Mouse (Mus musculus) intestine, embryonic 15.5 days (tissue): Measurements from ENCODE around the gene Trim8. TPM values are rescaled to one million over a fixed set of nuclear protein-coding genes. Genes with fewer than 3 reads are reported as not detected.

Source experiments
- ATAC-seq: fragments of 200-750 bp; cut with Nextera tagmentation; 2 replicates; pipeline ENCODE4 v1.8.0; 2017; ENCODE audit warnings: moderate TSS enrichment, moderate library complexity
- H3K27ac ChIP-seq: fragments of 300-500 bp; sonication (generic); 2 replicates; pipeline ENCODE4 v1.5.1; 2015; ENCODE audit warnings: mild to moderate bottlenecking, inconsistent platforms
- H3K27me3 ChIP-seq: fragments of 300-500 bp; sonication (generic); replicated peaks from 2 replicates; pipeline ENCODE4 v1.6.1; 2015; ENCODE audit warnings: inconsistent platforms
- H3K36me3 ChIP-seq: fragments of 300-500 bp; sonication (generic); 2 replicates; pipeline ENCODE4 v1.6.1; 2015; ENCODE audit warnings: inconsistent platforms
- H3K4me1 ChIP-seq: fragments of 300-500 bp; sonication (generic); replicated peaks from 2 replicates; pipeline ENCODE4 v1.6.1; 2015; ENCODE audit warnings: inconsistent platforms
- H3K4me2 ChIP-seq: fragments of 300-500 bp; sonication (generic); replicated peaks from 2 replicates; pipeline ENCODE4 v1.6.1; 2015; ENCODE audit warnings: mild to moderate bottlenecking, inconsistent platforms
- H3K4me3 ChIP-seq: fragments of 300-500 bp; sonication (generic); replicated peaks from 2 replicates; pipeline ENCODE4 v1.5.1; 2015; ENCODE audit warnings: inconsistent platforms
- H3K9ac ChIP-seq: fragments of 300-500 bp; sonication (generic); 2 replicates; pipeline ENCODE4 v1.6.1; 2015; ENCODE audit warnings: inconsistent platforms
- H3K9me3 ChIP-seq: fragments of 300-500 bp; sonication (generic); 2 replicates; pipeline ENCODE4 v1.6.1; 2016; ENCODE audit warnings: inconsistent platforms
- WGBS: fragments of 180-500 bp; shearing (Covaris S2); methylation state at CpG from one replicate; pipeline ENCODE4 v1.1.7; 2015; 5-methylcytosine and 5-hydroxymethylcytosine counted together
- polyA plus RNA-seq: library from polyadenylated mRNA; unstranded; fragments of >200 nt; fragmentation: Nextera tagmentation; extraction: Ambion mirVana; gene quantifications from 2 replicates; pipeline ENCODE4 v1.2.1, GENCODE M21; 2015

The Trim8 gene
- polyA plus RNA-seq, 1 experiment from 2014 or later = 16.4 TPM

DNA sequence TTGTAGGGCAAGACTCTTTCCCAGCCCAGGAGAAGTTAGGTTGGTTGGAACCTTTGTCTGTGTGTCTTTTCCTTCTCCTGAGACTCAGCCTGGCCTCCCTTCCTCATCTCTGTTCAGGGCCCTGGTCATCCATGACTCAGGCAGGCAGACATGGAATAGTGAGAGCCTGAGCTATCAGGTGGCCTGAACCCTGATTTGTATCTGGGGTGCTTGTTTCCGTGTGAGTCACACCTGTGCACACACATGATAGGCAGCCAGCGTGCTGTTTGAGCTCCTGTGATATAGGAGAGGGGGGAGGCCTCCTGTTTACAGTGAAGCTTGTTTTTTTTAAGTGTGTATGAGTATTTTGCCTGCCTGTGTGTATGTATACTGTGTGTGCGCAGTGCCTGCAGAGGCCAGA lies 7.7 kb downstream of the Trim8 start:
- WGBS = 65% methylated on average over 3 of the region's 3 CpGs
- Histone ChIP-seq H3K4me2 (0 out of 2 replicates have a peak overlapping the region, but pooled peaks have one; percentile 4), H3K27ac (peak overlapping the region; percentile 42), H3K9ac (no peak overlapping the region), H3K36me3 (peaks cover 17% of the 10 kb centered on the region), H3K4me3 (no peak overlapping the region), H3K27me3 (no peaks in the 10 kb centered on the region), H3K9me3 (no peaks in the 10 kb centered on the region), H3K4me1 (peaks cover 61% of the 10 kb centered on the region)
- ATAC-seq = peak; percentile 43

DNA sequence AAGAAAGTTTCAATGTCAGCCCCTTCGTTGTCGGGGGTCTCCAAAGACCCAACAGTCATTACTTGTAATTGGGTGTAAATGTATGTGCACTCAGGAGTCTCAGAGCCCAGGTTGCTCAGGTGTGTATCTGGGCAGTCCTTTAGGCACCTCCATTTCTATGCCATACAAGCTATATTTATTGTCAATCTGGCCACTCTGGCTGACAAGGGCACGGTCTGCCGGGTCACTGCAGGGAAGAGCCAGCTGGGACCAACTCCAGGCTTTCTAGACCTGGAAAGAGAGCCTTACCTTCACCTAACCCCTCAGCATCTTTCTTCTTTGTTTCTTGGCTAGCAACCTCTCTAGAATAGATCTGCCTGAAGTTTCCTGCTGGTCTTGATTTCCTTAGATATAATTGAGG lies 8.2 kb downstream of the Trim8 start:
- Histone ChIP-seq H3K9me3 (no peaks in the 10 kb centered on the region), H3K27me3 (no peaks in the 10 kb centered on the region), H3K4me3 (no peak overlapping the region), H3K27ac (peak overlapping the region; percentile 42), H3K4me1 (peaks cover 56% of the 10 kb centered on the region), H3K36me3 (peaks cover 22% of the 10 kb centered on the region), H3K9ac (no peak overlapping the region), H3K4me2 (no peak overlapping the region)
- 78% methylated on average over 4 of the region's 4 CpGs for WGBS
- ATAC-seq = no peak

DNA sequence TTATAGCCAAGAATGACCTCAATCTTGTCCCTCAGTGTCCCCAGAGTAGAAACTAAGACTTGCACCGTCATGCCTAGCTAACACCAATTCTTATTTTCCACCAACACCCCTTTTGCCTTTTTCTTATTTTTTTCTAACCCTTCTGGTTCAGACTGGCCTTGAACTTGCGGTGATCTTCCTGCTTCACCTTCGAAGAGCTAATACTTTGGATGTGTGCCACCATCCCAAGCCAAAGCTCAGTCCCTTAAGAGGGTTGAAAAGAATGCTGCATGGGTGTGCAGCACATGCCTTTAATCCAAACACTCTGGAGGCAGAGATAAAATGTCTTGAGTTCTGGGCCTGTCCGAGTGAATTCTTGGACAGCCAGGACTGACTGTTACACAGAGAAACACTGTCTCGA lies 8.9 kb downstream of the Trim8 start:
- Histone ChIP-seq H3K4me3 (no peak overlapping the region), H3K4me1 (peaks cover 49% of the 10 kb centered on the region), H3K36me3 (peaks cover 28% of the 10 kb centered on the region), H3K4me2 (no peak overlapping the region), H3K9ac (no peak overlapping the region), H3K27ac (peak overlapping the region; percentile 23; the same call in 1 of the 2 replicates), H3K9me3 (no peaks in the 10 kb centered on the region), H3K27me3 (no peaks in the 10 kb centered on the region)
- WGBS = 58% methylated on average over 5 of the region's 5 CpGs
- no peak for ATAC-seq

DNA sequence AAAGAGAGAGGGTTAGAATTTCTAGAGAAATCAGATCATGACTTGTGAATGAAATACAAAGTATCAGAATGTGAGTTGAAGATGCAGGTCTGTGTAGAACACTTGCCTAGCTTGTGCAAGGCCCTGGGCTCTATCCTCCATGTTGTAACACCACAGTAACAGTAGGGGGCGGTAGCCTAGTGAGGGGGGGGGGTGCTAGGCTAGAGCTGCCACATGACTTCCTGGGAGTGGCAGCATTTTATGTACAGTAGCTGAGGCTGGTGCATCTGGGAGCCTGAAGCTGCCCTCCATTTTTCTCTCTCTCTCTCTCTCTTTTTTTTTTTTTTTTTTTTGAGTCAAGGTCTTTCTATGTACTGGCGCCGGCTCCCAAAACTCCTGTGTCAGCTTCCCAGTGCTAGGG lies 9.3 kb downstream of the Trim8 start:
- ATAC-seq = 0 out of 2 replicates have a peak, but pooled peaks have one; percentile 27
- Histone ChIP-seq H3K36me3 (peaks cover 30% of the 10 kb centered on the region), H3K4me2 (no peak overlapping the region), H3K9me3 (no peaks in the 10 kb centered on the region), H3K27me3 (no peaks in the 10 kb centered on the region), H3K4me1 (peaks cover 46% of the 10 kb centered on the region), H3K27ac (0 out of 2 replicates have a peak overlapping the region, but pooled peaks have one; percentile 1), H3K9ac (no peak overlapping the region), H3K4me3 (no peak overlapping the region)
- WGBS = 56% methylated on average over 3 of the region's 3 CpGs

DNA sequence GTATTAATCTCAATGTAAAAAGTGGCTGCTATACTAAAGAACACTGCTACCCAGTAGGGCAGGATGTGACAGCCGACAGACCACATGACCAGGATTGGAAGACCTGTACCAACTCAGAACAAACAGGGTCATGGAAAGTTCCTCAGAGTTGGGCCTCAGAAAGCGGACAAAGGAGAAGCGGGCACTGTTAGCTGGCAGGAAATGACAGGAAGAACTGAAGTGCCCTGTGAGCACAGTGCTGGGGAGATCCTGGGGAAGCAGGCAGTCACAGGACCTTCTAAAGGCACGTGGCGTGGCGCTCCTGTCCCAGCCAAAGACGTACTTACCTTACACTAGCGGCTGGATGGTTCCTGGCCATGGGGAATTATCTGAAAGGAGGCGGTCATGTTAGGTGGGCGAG lies 9.8 kb downstream of the Trim8 start:
- H3K9me3 ChIP-seq = no peaks in the 10 kb centered on the region
- H3K27ac ChIP-seq = peak overlapping the region; percentile 1; the same call in 1 of the 2 replicates
- no peak overlapping the region for H3K4me3 ChIP-seq
- no peak overlapping the region for H3K4me2 ChIP-seq
- peaks cover 31% of the 10 kb centered on the region for H3K36me3 ChIP-seq
- no peak for ATAC-seq
- H3K27me3 ChIP-seq = no peaks in the 10 kb centered on the region
- peaks cover 42% of the 10 kb centered on the region for H3K4me1 ChIP-seq
- H3K9ac ChIP-seq = no peak overlapping the region
- 73% methylated on average over 10 of the region's 10 CpGs for WGBS

DNA sequence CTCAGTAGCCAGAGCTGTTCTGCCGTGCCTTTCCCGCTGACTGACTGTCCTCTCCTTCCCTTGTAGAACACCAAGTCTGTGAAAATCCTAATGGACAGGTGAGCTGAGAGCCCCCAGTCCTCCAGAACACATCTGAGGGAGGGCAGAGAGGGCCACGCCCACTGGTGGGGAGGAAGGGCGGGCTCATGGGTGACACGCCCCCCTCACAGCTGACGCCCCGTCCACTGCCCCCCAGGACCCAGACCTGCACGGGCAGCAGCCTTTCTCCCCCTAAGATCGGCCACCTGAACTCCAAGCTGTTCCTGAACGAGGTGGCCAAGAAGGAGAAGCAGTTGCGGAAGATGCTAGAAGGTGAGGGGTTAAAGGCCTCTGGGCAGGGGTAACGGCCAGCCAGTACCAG lies 12.9 kb downstream of the Trim8 start:
- 85% methylated on average over 12 of the region's 12 CpGs for WGBS
- Histone ChIP-seq H3K27me3 (no peaks in the 10 kb centered on the region), H3K9me3 (no peaks in the 10 kb centered on the region), H3K36me3 (peaks cover 31% of the 10 kb centered on the region), H3K9ac (no peak overlapping the region), H3K4me3 (no peak overlapping the region), H3K27ac (no peak overlapping the region), H3K4me2 (no peak overlapping the region), H3K4me1 (peaks cover 38% of the 10 kb centered on the region)
- ATAC-seq = no peak

DNA sequence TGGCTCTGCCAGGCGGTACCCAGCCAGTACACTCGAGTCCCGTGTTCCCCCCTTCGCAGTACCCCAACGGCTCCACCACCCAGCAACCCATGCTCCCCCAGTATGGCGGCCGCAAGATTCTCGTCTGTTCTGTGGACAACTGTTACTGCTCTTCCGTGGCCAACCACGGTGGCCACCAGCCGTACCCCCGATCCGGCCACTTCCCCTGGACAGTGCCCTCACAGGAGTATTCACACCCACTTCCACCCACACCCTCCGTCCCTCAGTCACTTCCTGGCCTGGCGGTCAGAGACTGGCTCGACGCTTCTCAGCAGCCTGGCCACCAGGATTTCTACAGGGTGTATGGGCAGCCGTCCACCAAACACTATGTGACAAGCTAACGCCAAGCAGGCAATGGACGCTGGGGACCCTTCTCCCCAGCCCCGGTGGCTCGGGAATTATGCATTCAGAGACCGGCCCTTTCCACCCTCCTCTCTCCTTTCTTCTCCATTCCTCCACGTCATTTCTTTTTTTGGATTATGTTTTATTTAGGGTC lies 13.9 kb downstream of the Trim8 start:
- Histone ChIP-seq H3K4me2 (no peak overlapping the region), H3K9me3 (no peaks in the 10 kb centered on the region), H3K4me3 (no peak overlapping the region), H3K4me1 (peaks cover 33% of the 10 kb centered on the region), H3K27ac (no peak overlapping the region), H3K27me3 (no peaks in the 10 kb centered on the region), H3K36me3 (peaks cover 31% of the 10 kb centered on the region), H3K9ac (no peak overlapping the region)
- ATAC-seq = no peak
- WGBS = 94% methylated on average over 24 of the region's 24 CpGs

DNA sequence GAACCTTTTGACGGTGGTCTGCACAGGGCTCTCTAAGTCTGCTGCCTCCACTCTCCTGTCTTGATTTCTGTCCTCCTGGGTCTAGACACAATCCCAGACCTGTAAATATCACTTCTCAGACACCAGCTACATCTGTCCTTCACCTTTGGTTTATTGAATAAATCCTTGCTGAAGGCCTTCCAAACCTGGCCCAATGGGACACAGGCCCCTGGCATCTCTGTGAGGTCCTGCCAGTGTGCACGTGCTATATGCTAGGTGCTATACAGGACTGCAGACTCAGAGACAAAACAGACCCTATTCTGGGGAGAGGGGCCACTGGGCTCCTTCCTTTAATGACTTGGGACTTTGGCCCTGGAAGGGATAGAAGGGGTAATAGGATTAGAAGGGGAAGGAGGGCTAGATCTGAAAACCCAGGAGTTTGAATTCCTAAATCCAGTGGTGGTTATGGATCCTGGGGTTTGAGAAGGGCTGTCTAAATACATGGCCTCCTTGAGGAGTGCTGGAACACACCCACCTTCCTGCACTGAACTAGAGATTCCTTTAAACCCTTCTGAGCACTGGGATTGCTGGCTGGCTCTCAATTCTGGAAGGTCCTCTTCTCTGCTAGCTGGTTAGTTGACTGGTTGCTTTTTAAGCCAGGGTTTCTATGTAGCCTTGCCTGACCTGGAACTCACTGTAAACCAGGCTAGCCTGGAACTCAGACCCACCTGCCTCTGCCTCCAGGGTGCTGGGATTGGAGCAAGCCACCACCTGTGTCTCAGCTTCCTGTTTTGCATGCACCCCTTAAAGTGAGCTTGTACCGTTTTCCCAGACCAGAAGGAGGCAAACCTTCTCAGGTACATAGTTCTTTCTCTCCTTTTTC lies 15.4 kb downstream of the Trim8 start:
- H3K36me3 ChIP-seq = peaks cover 31% of the 10 kb centered on the region

DNA sequence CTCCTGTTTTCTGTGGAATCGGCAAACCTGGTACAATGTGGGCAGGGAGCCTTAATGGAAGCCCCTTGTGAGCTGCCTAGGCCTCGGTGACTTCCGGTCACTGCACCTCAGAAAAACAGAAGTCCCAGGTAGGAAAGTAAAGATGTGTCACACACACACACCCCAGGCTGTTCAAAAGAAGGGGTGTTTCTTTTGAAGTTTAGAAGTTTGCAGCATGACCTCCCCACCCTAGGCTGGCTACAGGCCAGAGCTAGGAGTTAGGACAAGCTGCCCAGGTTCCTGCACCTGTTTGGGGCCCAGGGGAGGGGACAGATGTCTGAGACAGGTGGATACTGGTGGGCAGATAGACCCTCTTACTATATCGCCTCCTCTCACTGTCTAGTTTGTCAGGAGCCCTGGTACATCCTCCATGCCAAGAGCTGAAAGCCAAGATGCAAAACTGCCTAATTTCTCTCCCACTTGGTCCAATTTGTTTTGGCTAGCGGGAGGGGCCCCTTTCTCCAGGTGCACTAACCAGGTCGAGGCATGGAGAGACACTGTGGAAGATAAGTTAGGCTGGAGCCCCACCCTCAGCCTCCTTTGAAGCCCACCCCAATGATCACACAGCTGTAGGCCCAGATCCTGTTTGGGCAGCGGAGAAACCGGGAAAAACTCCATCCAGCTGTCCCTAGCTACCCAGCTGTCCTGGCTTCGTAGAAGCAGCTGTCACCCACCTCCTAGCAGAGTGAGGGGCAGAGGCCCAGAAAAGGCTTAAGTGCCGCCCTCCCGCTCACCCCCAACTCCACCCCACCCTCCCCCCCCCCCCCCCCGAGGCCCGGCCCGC lies 16.2 kb downstream of the Trim8 start:
- no peaks in the 10 kb centered on the region for H3K27me3 ChIP-seq
- H3K9ac ChIP-seq = 0 out of 2 replicates have a peak overlapping the region, but pooled peaks have one; percentile 23
- peak overlapping the region; percentile 73 for H3K27ac ChIP-seq
- H3K36me3 ChIP-seq = peaks cover 26% of the 10 kb centered on the region
- H3K4me1 ChIP-seq = peaks cover 38% of the 10 kb centered on the region
- no peaks in the 10 kb centered on the region for H3K9me3 ChIP-seq
- no peak overlapping the region for H3K4me3 ChIP-seq
- ATAC-seq = peak; percentile 57
- WGBS = 38% methylated on average over 11 of the region's 14 CpGs
- peak overlapping the region; percentile 60 for H3K4me2 ChIP-seq

More for the DNA sequence above, 15.4 kb downstream of the Trim8 start:
- WGBS = 55% methylated on average over 3 of the region's 3 CpGs
- Histone ChIP-seq H3K27me3 (no peaks in the 10 kb centered on the region), H3K4me2 (no peak overlapping the region), H3K4me3 (no peak overlapping the region), H3K9ac (no peak overlapping the region), H3K27ac (0 out of 2 replicates have a peak overlapping the region, but pooled peaks have one; percentile 5), H3K4me1 (peaks cover 32% of the 10 kb centered on the region), H3K9me3 (no peaks in the 10 kb centered on the region)
- no peak for ATAC-seq

DNA sequence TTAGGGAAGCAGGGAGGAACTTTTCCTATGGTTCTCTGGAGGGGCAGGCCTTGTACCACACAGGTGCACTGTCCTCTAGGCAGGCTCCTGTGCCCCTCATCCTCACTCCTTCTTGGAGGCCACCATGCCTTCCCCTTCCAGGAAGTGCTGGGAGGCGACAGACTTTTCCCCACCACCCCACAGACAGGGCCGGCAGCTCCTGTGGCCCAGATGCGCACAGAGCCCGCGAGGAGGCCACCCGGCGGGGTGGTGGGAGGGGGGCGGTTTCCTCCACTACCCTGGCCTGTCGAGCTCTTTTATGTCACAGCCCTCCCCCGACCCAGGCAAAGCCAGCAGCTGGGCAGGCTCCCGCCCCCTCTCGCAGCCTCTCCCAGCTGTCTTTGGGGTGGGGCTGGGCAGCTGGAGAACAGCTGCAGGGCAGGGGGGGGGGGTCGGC lies 16.9 kb downstream of the Trim8 start:
- Histone ChIP-seq H3K9me3 (no peaks in the 10 kb centered on the region), H3K4me3 (peak overlapping the region; percentile 12), H3K4me1 (peaks cover 42% of the 10 kb centered on the region), H3K36me3 (peaks cover 20% of the 10 kb centered on the region), H3K27ac (peak overlapping the region; percentile 73), H3K4me2 (peak overlapping the region; percentile 60), H3K27me3 (no peaks in the 10 kb centered on the region), H3K9ac (peak overlapping the region; percentile 23; the same call in 1 of the 2 replicates)
- 0% methylated on average over 12 of the region's 13 CpGs for WGBS
- ATAC-seq = peak; percentile 63

DNA sequence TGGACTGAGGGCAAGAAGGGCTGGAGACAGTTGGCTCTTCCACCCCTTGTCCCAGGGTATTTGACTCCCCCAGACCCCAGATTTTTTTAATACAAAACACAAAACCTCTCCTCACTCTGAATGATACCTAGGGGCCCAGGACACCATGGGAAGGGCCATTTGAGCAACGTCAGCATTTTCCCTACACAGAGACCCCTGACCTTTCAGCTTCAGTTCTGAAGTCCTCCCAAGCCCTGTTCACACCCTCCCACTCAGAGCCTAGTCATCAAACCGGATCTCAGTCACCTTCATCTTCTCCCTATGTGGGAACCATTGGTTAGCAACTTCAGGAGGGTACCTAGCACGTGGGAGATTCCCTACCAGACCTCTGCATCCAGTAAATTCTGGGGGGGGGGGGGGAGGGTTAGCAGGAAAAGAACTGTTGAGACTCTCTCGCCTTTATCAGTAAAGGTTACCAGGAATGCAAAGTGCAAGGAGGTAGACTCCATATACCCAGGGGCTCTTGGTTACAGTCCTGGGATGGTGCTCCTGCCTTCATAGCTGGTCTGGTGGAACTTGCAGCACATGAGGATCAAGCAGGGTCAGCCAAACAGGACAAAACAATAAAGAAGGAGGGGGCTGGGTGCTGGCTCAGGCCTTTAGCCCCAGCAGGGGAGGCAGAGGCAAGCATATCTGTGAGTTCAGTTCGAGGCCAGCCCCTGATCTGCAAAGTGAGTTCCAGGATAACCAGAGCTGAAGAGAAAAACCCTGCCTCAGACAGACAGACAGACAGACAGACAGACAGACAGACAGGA lies 17.5 kb downstream of the Trim8 start:
- WGBS = 24% methylated on average over 5 of the region's 5 CpGs
- peaks cover 15% of the 10 kb centered on the region for H3K36me3 ChIP-seq
- H3K27me3 ChIP-seq = no peaks in the 10 kb centered on the region
- H3K4me2 ChIP-seq = peak overlapping the region; percentile 60
- H3K4me1 ChIP-seq = peaks cover 49% of the 10 kb centered on the region
- H3K4me3 ChIP-seq = no peak overlapping the region
- no peaks in the 10 kb centered on the region for H3K9me3 ChIP-seq
- peak overlapping the region; percentile 23; the same call in 1 of the 2 replicates for H3K9ac ChIP-seq
- H3K27ac ChIP-seq = no peak overlapping the region
- ATAC-seq = 0 out of 2 replicates have a peak, but pooled peaks have one; percentile 3
